Mouse (Mus musculus): ENCODE results near the gene Mapkapk5. TPM values are rescaled to one million over a fixed set of nuclear protein-coding genes. Genes with fewer than 3 reads are reported as not detected.

Mapkapk5 gene
- total and polyA plus RNA-seq, 2 experiments from 2014 or later: 45.8 to 78.0 TPM

GRCm38 (mm10) chr5:121592064-121592815, 46.5 kb upstream of the Mapkapk5 start:
- Histone ChIP-seq H3K9ac (replicated peaks; ENCODE audit: low read length, poor library complexity, severe bottlenecking) (no peak overlapping the region), H3K36me3 (ENCODE audit: insufficient read depth, low read length) (no peaks in the 10 kb centered on the region), H3K4me2 (ENCODE audit: low read depth, low read length, poor library complexity, severe bottlenecking) (peak overlapping the region; percentile 93), H3K27ac (ENCODE audit: low read depth, low read length) (no peak overlapping the region), H3K27me3 (ENCODE audit: insufficient read depth, low read length) (no peaks in the 10 kb centered on the region), H3K4me3 (ENCODE audit: low read depth, low read length) (peak overlapping the region; percentile 53; the same call in 1 of the 2 replicates), H3K4me1 (ENCODE audit: insufficient read depth, low read length) (0 out of 2 replicates have a peak, but pooled peaks cover 3% of the 10 kb centered on the region), H3K9me3 (ENCODE audit: low read length) (no peaks in the 10 kb centered on the region)
- ATAC-seq (ENCODE audit: low FRiP score) (no peak), DNase-seq (ENCODE audit: low spot score) (no peak)
- WGBS: 64% methylated on average over 11 of the region's 11 CpGs
- TF ChIP-seq CTCF (IDR thresholded peaks at IDR 0.05): no peak

GRCm38 (mm10) chr5:121591417-121592063, 45.8 kb upstream of the Mapkapk5 start:
- H3K4me3 ChIP-seq (ENCODE audit: low read depth, low read length): no peak overlapping the region
- no peak overlapping the region for H3K9ac ChIP-seq (replicated peaks; ENCODE audit: low read length, poor library complexity, severe bottlenecking)
- H3K36me3 ChIP-seq (ENCODE audit: insufficient read depth, low read length): no peaks in the 10 kb centered on the region
- 0 out of 2 replicates have a peak, but pooled peaks cover 3% of the 10 kb centered on the region for H3K4me1 ChIP-seq (ENCODE audit: insufficient read depth, low read length)
- H3K4me2 ChIP-seq (ENCODE audit: low read depth, low read length, poor library complexity, severe bottlenecking): peak overlapping the region; percentile 9; the same call in 1 of the 2 replicates
- no peak for ATAC-seq (ENCODE audit: low FRiP score)
- no peak for TF ChIP-seq CTCF (IDR thresholded peaks at IDR 0.05)
- WGBS: 67% methylated on average over 11 of the region's 11 CpGs
- H3K9me3 ChIP-seq (ENCODE audit: low read length): no peaks in the 10 kb centered on the region
- H3K27ac ChIP-seq (ENCODE audit: low read depth, low read length): no peak overlapping the region
- no peaks in the 10 kb centered on the region for H3K27me3 ChIP-seq (ENCODE audit: insufficient read depth, low read length)
- no peak for DNase-seq (ENCODE audit: low spot score)

GRCm38 (mm10) chr5:121589928-121590327, 44.2 kb upstream of the Mapkapk5 start:
- no peak for TF ChIP-seq CTCF (IDR thresholded peaks at IDR 0.05)
- Histone ChIP-seq H3K9me3 (ENCODE audit: low read length) (no peaks in the 10 kb centered on the region), H3K4me2 (ENCODE audit: low read depth, low read length, poor library complexity, severe bottlenecking) (no peak overlapping the region), H3K27me3 (ENCODE audit: insufficient read depth, low read length) (no peaks in the 10 kb centered on the region), H3K27ac (ENCODE audit: low read depth, low read length) (no peak overlapping the region), H3K36me3 (ENCODE audit: insufficient read depth, low read length) (no peaks in the 10 kb centered on the region), H3K9ac (replicated peaks; ENCODE audit: low read length, poor library complexity, severe bottlenecking) (no peak overlapping the region), H3K4me1 (ENCODE audit: insufficient read depth, low read length) (0 out of 2 replicates have a peak, but pooled peaks cover 3% of the 10 kb centered on the region), H3K4me3 (ENCODE audit: low read depth, low read length) (no peak overlapping the region)
- ATAC-seq (ENCODE audit: low FRiP score): no peak
- WGBS: 92% methylated on average over 6 of the region's 6 CpGs
- DNase-seq (ENCODE audit: low spot score): no peak

GRCm38 (mm10) chr5:121586400-121587039, 40.8 kb upstream of the Mapkapk5 start:
- H3K4me2 ChIP-seq (ENCODE audit: low read depth, low read length, poor library complexity, severe bottlenecking): no peak overlapping the region
- H3K9ac ChIP-seq (replicated peaks; ENCODE audit: low read length, poor library complexity, severe bottlenecking): no peak overlapping the region
- WGBS: 77% methylated on average over 6 of the region's 6 CpGs
- no peaks in the 10 kb centered on the region for H3K9me3 ChIP-seq (ENCODE audit: low read length)
- H3K4me1 ChIP-seq (ENCODE audit: insufficient read depth, low read length): no peaks in the 10 kb centered on the region
- no peak for TF ChIP-seq CTCF (IDR thresholded peaks at IDR 0.05)
- ATAC-seq (ENCODE audit: low FRiP score) (no peak), DNase-seq (ENCODE audit: low spot score) (no peak)
- H3K27me3 ChIP-seq (ENCODE audit: insufficient read depth, low read length): no peaks in the 10 kb centered on the region
- no peaks in the 10 kb centered on the region for H3K36me3 ChIP-seq (ENCODE audit: insufficient read depth, low read length)
- no peak overlapping the region for H3K4me3 ChIP-seq (ENCODE audit: low read depth, low read length)
- H3K27ac ChIP-seq (ENCODE audit: low read depth, low read length): no peak overlapping the region

GRCm38 (mm10) chr5:121585699-121586098, 40.0 kb upstream of the Mapkapk5 start:
- no peaks in the 10 kb centered on the region for H3K36me3 ChIP-seq (ENCODE audit: insufficient read depth, low read length)
- H3K27me3 ChIP-seq (ENCODE audit: insufficient read depth, low read length): no peaks in the 10 kb centered on the region
- no peak for TF ChIP-seq CTCF (IDR thresholded peaks at IDR 0.05)
- WGBS: 78% methylated on average over 5 of the region's 5 CpGs
- H3K27ac ChIP-seq (ENCODE audit: low read depth, low read length): no peak overlapping the region
- no peak overlapping the region for H3K4me2 ChIP-seq (ENCODE audit: low read depth, low read length, poor library complexity, severe bottlenecking)
- no peaks in the 10 kb centered on the region for H3K9me3 ChIP-seq (ENCODE audit: low read length)
- no peak overlapping the region for H3K4me3 ChIP-seq (ENCODE audit: low read depth, low read length)
- DNase-seq (ENCODE audit: low spot score) (no peak), ATAC-seq (ENCODE audit: low FRiP score) (no peak)
- H3K4me1 ChIP-seq (ENCODE audit: insufficient read depth, low read length): no peaks in the 10 kb centered on the region
- H3K9ac ChIP-seq (replicated peaks; ENCODE audit: low read length, poor library complexity, severe bottlenecking): no peak overlapping the region

GRCm38 (mm10) chr5:121585005-121585404, 39.3 kb upstream of the Mapkapk5 start:
- no peak overlapping the region for H3K9ac ChIP-seq (replicated peaks; ENCODE audit: low read length, poor library complexity, severe bottlenecking)
- no peaks in the 10 kb centered on the region for H3K36me3 ChIP-seq (ENCODE audit: insufficient read depth, low read length)
- H3K27ac ChIP-seq (ENCODE audit: low read depth, low read length): no peak overlapping the region
- H3K4me3 ChIP-seq (ENCODE audit: low read depth, low read length): no peak overlapping the region
- no peak for DNase-seq (ENCODE audit: low spot score)
- no peaks in the 10 kb centered on the region for H3K9me3 ChIP-seq (ENCODE audit: low read length)
- 96% methylated on average over 10 of the region's 10 CpGs for WGBS
- no peak for ATAC-seq (ENCODE audit: low FRiP score)
- no peak for TF ChIP-seq CTCF (IDR thresholded peaks at IDR 0.05)
- H3K4me1 ChIP-seq (ENCODE audit: insufficient read depth, low read length): no peaks in the 10 kb centered on the region
- no peaks in the 10 kb centered on the region for H3K27me3 ChIP-seq (ENCODE audit: insufficient read depth, low read length)
- no peak overlapping the region for H3K4me2 ChIP-seq (ENCODE audit: low read depth, low read length, poor library complexity, severe bottlenecking)

Data from midbrain, postnatal 0 days (tissue).